Mouse (Mus musculus): ENCODE results near the gene Wnt11. TPM values are rescaled to one million over a fixed set of nuclear protein-coding genes. Genes with fewer than 3 reads are reported as not detected.

The Wnt11 gene
- 6.5 and 6.9 TPM in 2 replicates for polyA plus RNA-seq (2015; fragmentation: Nextera tagmentation; extraction: Ambion mirVana)

GRCm38 (mm10) chr7:98834711-98835321, at the start of gene Wnt11:
Gene Wnt11, plus strand, starts transcription at chr7:98835112.

Other genes starting within 250 kb of the Wnt11 start
- gene Emsy, start 178.3 kb upstream of the Wnt11 start, polyA plus RNA-seq (2015; fragmentation: Nextera tagmentation; extraction: Ambion mirVana), result 8.2 TPM in 2 replicates
- gene Thap12, start 132.0 kb upstream of the Wnt11 start, polyA plus RNA-seq (2015; fragmentation: Nextera tagmentation; extraction: Ambion mirVana), result 31.7 and 40.5 TPM in 2 replicates